Mouse (Mus musculus) cerebellum, adult 2 months (tissue): ENCODE measurements around the gene Itfg1.

Experiments
- CTCF ChIP-seq: fragments of 200-500 bp; IDR thresholded peaks from 2 replicates; pipeline ENCODE4 v1.5.1; 2011; ENCODE audit warnings: low read depth, mild to moderate bottlenecking, control low read depth, low read length, moderate library complexity, borderline replicate concordance; ENCODE audit not compliant: insufficient read depth
- POLR2A ChIP-seq: fragments of 200-500 bp; IDR thresholded peaks from 2 replicates; pipeline ENCODE4 v1.6.1; 2011; ENCODE audit warnings: low read length, control low read depth, borderline replicate concordance; ENCODE audit not compliant: insufficient read depth

DNA sequence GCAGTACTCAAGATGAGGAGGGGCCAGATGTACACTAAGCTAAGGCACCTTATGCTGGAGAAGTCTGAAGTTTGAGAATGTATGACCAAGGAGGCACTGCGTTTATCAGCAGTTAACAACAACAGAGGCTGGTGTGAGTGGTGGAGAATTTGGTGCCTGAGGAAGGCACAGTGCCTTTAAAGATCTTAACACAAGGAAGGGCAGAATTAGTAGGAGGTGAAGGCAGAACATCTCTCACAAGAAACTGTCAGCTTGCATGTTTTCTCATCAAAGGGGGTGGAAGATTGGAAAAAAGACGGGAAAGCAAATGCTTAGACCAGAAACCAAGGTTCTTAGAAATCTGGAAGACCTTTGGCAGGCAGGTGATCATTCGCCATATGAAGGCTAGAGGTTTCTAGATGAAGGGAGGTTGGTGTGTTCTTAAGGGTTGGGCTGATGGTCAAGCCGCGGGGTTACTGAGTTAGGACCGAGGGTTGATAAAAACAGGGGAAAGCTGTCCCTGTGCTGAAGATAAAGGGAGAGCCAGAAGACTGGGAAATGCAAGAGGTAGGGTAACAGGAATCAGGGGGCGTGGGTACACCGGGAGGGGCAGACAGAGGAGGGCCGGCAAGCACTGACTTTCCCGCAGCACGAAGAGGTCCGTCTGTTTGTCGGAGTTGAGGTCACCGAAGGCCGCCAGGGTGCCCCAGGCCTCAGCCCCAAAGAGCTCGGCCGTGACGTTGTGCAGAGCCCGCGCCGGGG, 635 bp downstream of the Itfg1 start:
- TF ChIP-seq CTCF (no peak), POLR2A (no peak)
